Mouse (Mus musculus) liver, adult 2 months (tissue): ENCODE results near the gene Shisal1. TPM values are rescaled to one million over a fixed set of nuclear protein-coding genes. Genes with fewer than 3 reads are reported as not detected.

Experiments used
- DNase-seq: peaks from one replicate; pipeline ENCODE4 v3.0.0-alpha.2; 2011; ENCODE audit warnings: low read depth, low spot score; ENCODE audit errors: extremely low read depth
- H3K27ac ChIP-seq: fragments of 200-500 bp; replicated peaks from 2 replicates; pipeline ENCODE4 v1.5.1; 2012; ENCODE audit warnings: low read depth, mild to moderate bottlenecking, control low read depth, inconsistent platforms, low read length; ENCODE audit not compliant: insufficient read depth
- H3K27me3 ChIP-seq: fragments of 200-500 bp; 2 replicates; pipeline ENCODE4 v1.6.1; 2012; ENCODE audit warnings: mild to moderate bottlenecking, moderate library complexity, low read length, inconsistent platforms; ENCODE audit not compliant: control insufficient read depth, insufficient read depth
- H3K36me3 ChIP-seq: fragments of 200-500 bp; 2 replicates; pipeline ENCODE4 v1.6.1; 2012; ENCODE audit warnings: low read length, inconsistent platforms; ENCODE audit not compliant: control insufficient read depth, insufficient read depth
- H3K4me1 ChIP-seq: fragments of 200-500 bp; 2 replicates; pipeline ENCODE4 v1.6.1; 2011; ENCODE audit warnings: low read length; ENCODE audit not compliant: control insufficient read depth, insufficient read depth
- H3K4me3 ChIP-seq: fragments of 200-500 bp; 2 replicates; pipeline ENCODE4 v1.5.1; 2011; ENCODE audit warnings: low read depth, mild to moderate bottlenecking, control low read depth, low read length, moderate library complexity; ENCODE audit not compliant: insufficient read depth
- H3K79me2 ChIP-seq: fragments of 200-500 bp; 2 replicates; pipeline ENCODE4 v1.6.1; 2012; ENCODE audit warnings: inconsistent platforms, mild to moderate bottlenecking, low read length, moderate library complexity; ENCODE audit not compliant: control insufficient read depth, insufficient read depth
- H3K9ac ChIP-seq: fragments of 200-500 bp; 2 replicates; pipeline ENCODE4 v1.6.1; 2012; ENCODE audit warnings: low read depth, mild to moderate bottlenecking, control low read depth, inconsistent platforms, low read length
- CTCF ChIP-seq: fragments of 200-500 bp; IDR thresholded peaks from 2 replicates; pipeline ENCODE4 v1.5.1; 2011; ENCODE audit warnings: low read depth, low read length, control low read depth
- POLR2A ChIP-seq: fragments of 200-500 bp; IDR thresholded peaks from 2 replicates; pipeline ENCODE4 v1.6.1; 2011; ENCODE audit warnings: low read length, control low read depth; ENCODE audit not compliant: insufficient read depth; ENCODE audit errors: extremely low read depth
- WGBS: fragments of 180-500 bp; shearing (Covaris S2); methylation state at CpG from one replicate; pipeline ENCODE4 v1.1.7; 2018; 5-methylcytosine and 5-hydroxymethylcytosine counted together
- polyA plus RNA-seq: library from polyadenylated mRNA; depleted of rRNA; stranded (reverse); fragments of >200 nt; gene quantifications from 2 replicates; pipeline ENCODE4 v1.2.3, GENCODE M21; 2012
- total RNA-seq: library from RNA; depleted of rRNA; stranded (reverse); fragments of >200 nt; gene quantifications from 2 replicates; pipeline ENCODE4 v1.2.3, GENCODE M21; 2014

The Shisal1 gene
- total and polyA plus RNA-seq, 2 experiments: under 0.01 to 0.02 TPM

GRCm38 (mm10) chr15:84380181-84380580, 66.7 kb downstream of the Shisal1 start:
- no peak for TF ChIP-seq CTCF
- no peak for TF ChIP-seq POLR2A
- Histone ChIP-seq H3K36me3 (no peaks in the 10 kb centered on the region), H3K9ac (no peak overlapping the region), H3K27me3 (no peaks in the 10 kb centered on the region), H3K79me2 (no peaks in the 10 kb centered on the region), H3K4me1 (no peaks in the 10 kb centered on the region), H3K4me3 (no peak overlapping the region), H3K27ac (no peak overlapping the region)
- 52% methylated on average over 10 of the region's 10 CpGs for WGBS
- DNase-seq: no peak

- H3K36me3 ChIP-seq: no peaks in the 10 kb centered on the region
- no peak overlapping the region for H3K9ac ChIP-seq
- no peaks in the 10 kb centered on the region for H3K4me1 ChIP-seq
- DNase-seq: no peak
- 83% methylated on average over 9 of the region's 9 CpGs for WGBS
- no peak overlapping the region for H3K4me3 ChIP-seq
- TF ChIP-seq CTCF: no peak
- H3K79me2 ChIP-seq: no peaks in the 10 kb centered on the region
- no peak overlapping the region for H3K27ac ChIP-seq
- H3K27me3 ChIP-seq: no peaks in the 10 kb centered on the region
These were observed 68.2 kb downstream of the Shisal1 start for GRCm38 (mm10) chr15:84378734-84379133.

- H3K27ac ChIP-seq: no peak overlapping the region
- DNase-seq: peak; percentile 3
- H3K27me3 ChIP-seq: no peaks in the 10 kb centered on the region
- H3K4me1 ChIP-seq: no peaks in the 10 kb centered on the region
- WGBS: 72% methylated on average over 5 of the region's 5 CpGs
- H3K36me3 ChIP-seq: no peaks in the 10 kb centered on the region
- TF ChIP-seq POLR2A: no peak
- no peak for TF ChIP-seq CTCF
- H3K9ac ChIP-seq: no peak overlapping the region
- H3K79me2 ChIP-seq: no peaks in the 10 kb centered on the region
- H3K4me3 ChIP-seq: no peak overlapping the region
These were observed 74.1 kb downstream of the Shisal1 start for GRCm38 (mm10) chr15:84372801-84373200.

GRCm38 (mm10) chr15:84367402-84367801, 79.5 kb downstream of the Shisal1 start:
- no peaks in the 10 kb centered on the region for H3K79me2 ChIP-seq
- WGBS: 67% methylated on average over 8 of the region's 8 CpGs
- no peak overlapping the region for H3K4me3 ChIP-seq
- H3K27me3 ChIP-seq: no peaks in the 10 kb centered on the region
- no peaks in the 10 kb centered on the region for H3K4me1 ChIP-seq
- TF ChIP-seq POLR2A (no peak), CTCF (no peak)
- H3K27ac ChIP-seq: no peak overlapping the region
- no peaks in the 10 kb centered on the region for H3K36me3 ChIP-seq
- DNase-seq: no peak
- no peak overlapping the region for H3K9ac ChIP-seq

GRCm38 (mm10) chr15:84366574-84366989, 80.3 kb downstream of the Shisal1 start:
- no peak for DNase-seq
- Histone ChIP-seq H3K4me3 (no peak overlapping the region), H3K79me2 (no peaks in the 10 kb centered on the region), H3K27me3 (no peaks in the 10 kb centered on the region), H3K4me1 (no peaks in the 10 kb centered on the region), H3K27ac (no peak overlapping the region), H3K9ac (no peak overlapping the region), H3K36me3 (no peaks in the 10 kb centered on the region)
- TF ChIP-seq POLR2A (no peak), CTCF (no peak)
- 82% methylated on average over 10 of the region's 10 CpGs for WGBS

GRCm38 (mm10) chr15:84365675-84366381, 81.1 kb downstream of the Shisal1 start:
- H3K4me1 ChIP-seq: no peaks in the 10 kb centered on the region
- no peaks in the 10 kb centered on the region for H3K79me2 ChIP-seq
- no peaks in the 10 kb centered on the region for H3K27me3 ChIP-seq
- WGBS: 84% methylated on average over 17 of the region's 17 CpGs
- no peaks in the 10 kb centered on the region for H3K36me3 ChIP-seq
- H3K9ac ChIP-seq: no peak overlapping the region
- H3K27ac ChIP-seq: no peak overlapping the region
- H3K4me3 ChIP-seq: no peak overlapping the region
- TF ChIP-seq POLR2A: no peak
- TF ChIP-seq CTCF: no peak
- DNase-seq: no peak
